Mouse (Mus musculus): Measurements from ENCODE around the gene Sowahb.

Sowahb gene

GRCm38 (mm10) chr5:93044584-93045370 lies at the start of gene Sowahb:
Gene Sowahb, minus strand, starts transcription at chr5:93045022.
- DNase-seq (ENCODE audit: inconsistent age in 2 of 2, low spot score in 1 of 2), result peak; percentile 38 to 73

GRCm38 (mm10) chr5:93093638-93094527 lies 49.1 kb upstream of the Sowahb start:
- DNase-seq (ENCODE audit: inconsistent age in 2 of 2, low spot score in 1 of 2), result peak in 1 of 2 experiments; percentile 72

GRCm38 (mm10) chr5:93092857-93093622 lies 48.2 kb upstream of the Sowahb start, which contains the start of gene Sept11:
Gene Sept11, plus strand, starts transcription at chr5:93093437.
- DNase-seq (ENCODE audit: inconsistent age in 2 of 2, low spot score in 1 of 2), result peak; percentile 94 to 99

- DNase-seq (ENCODE audit: inconsistent age in 2 of 2, low spot score in 1 of 2), result peak in 1 of 2 experiments; percentile 53
These were observed 47.4 kb upstream of the Sowahb start for GRCm38 (mm10) chr5:93092147-93092781.

GRCm38 (mm10) chr5:93091266-93091665 lies 46.4 kb upstream of the Sowahb start:
- peak in 1 of 2 experiments; percentile 17 for DNase-seq (ENCODE audit: inconsistent age in 2 of 2, low spot score in 1 of 2)

- DNase-seq (ENCODE audit: inconsistent age in 2 of 2, low spot score in 1 of 2), result no peak
These were observed 41.1 kb upstream of the Sowahb start for GRCm38 (mm10) chr5:93085900-93086299.

GRCm38 (mm10) chr5:93085015-93085598 lies 40.3 kb upstream of the Sowahb start:
- DNase-seq (ENCODE audit: inconsistent age in 2 of 2, low spot score in 1 of 2), result peak in 1 of 2 experiments; percentile 39

GRCm38 (mm10) chr5:93079596-93079995 lies 34.8 kb upstream of the Sowahb start:
- DNase-seq (ENCODE audit: inconsistent age in 2 of 2, low spot score in 1 of 2), result no peak

- DNase-seq (ENCODE audit: inconsistent age in 2 of 2, low spot score in 1 of 2), result no peak
These were observed 33.0 kb upstream of the Sowahb start for GRCm38 (mm10) chr5:93077661-93078323.

GRCm38 (mm10) chr5:93060865-93061264 lies 16.0 kb upstream of the Sowahb start:
- DNase-seq (ENCODE audit: inconsistent age in 2 of 2, low spot score in 1 of 2), result peak; percentile 16 to 45

- DNase-seq (ENCODE audit: inconsistent age in 2 of 2, low spot score in 1 of 2), result no peak
These were observed 9.0 kb upstream of the Sowahb start for GRCm38 (mm10) chr5:93053606-93054397.

- no peak for DNase-seq (ENCODE audit: inconsistent age in 2 of 2, low spot score in 1 of 2)
These were observed 7.1 kb upstream of the Sowahb start for GRCm38 (mm10) chr5:93051951-93052350.

GRCm38 (mm10) chr5:93051041-93051440 lies 6.2 kb upstream of the Sowahb start:
- DNase-seq (ENCODE audit: inconsistent age in 2 of 2, low spot score in 1 of 2), result no peak

- no peak for DNase-seq (ENCODE audit: inconsistent age in 2 of 2, low spot score in 1 of 2)
These were observed 5.1 kb upstream of the Sowahb start for GRCm38 (mm10) chr5:93049971-93050370.

- no peak for DNase-seq (ENCODE audit: inconsistent age in 2 of 2, low spot score in 1 of 2)
These were observed 3.8 kb upstream of the Sowahb start for GRCm38 (mm10) chr5:93048481-93049240.

- no peak for DNase-seq (ENCODE audit: inconsistent age in 2 of 2, low spot score in 1 of 2)
These were observed 1.6 kb upstream of the Sowahb start for GRCm38 (mm10) chr5:93046306-93046845.

GRCm38 (mm10) chr5:93045371-93045714 lies 521 bp upstream of the Sowahb start:
- DNase-seq (ENCODE audit: inconsistent age in 2 of 2, low spot score in 1 of 2), result no peak

Measured in adrenal gland, adult (tissue).